Mouse (Mus musculus) adrenal gland, postnatal 14 days (tissue): Measurements from ENCODE around the gene Eva1a. TPM values are rescaled to one million over a fixed set of nuclear protein-coding genes. Genes with fewer than 3 reads are reported as not detected.

Source experiments
- DNase-seq: peaks from one replicate; pipeline ENCODE4 v3.0.0; 2021; ENCODE audit warnings: mixed read lengths
- total RNA-seq: library from RNA; stranded (reverse); gene quantifications from 2 replicates; pipeline ENCODE4 v1.2.3, GENCODE M21; 2021

The Eva1a gene
- total RNA-seq, 1 experiment from 2014 or later = 6.9 TPM

- DNase-seq = no peak
Measured at GRCm38 (mm10) chr6:82066515-82067081, 25.8 kb downstream of the Eva1a start.

GRCm38 (mm10) chr6:82070459-82070858 is 29.6 kb downstream of the Eva1a start:
- no peak for DNase-seq

GRCm38 (mm10) chr6:82073011-82073410 is 32.2 kb downstream of the Eva1a start:
- peak; percentile 75 for DNase-seq

- no peak for DNase-seq
Measured at GRCm38 (mm10) chr6:82073567-82073966, 32.7 kb downstream of the Eva1a start.

- DNase-seq = no peak
Measured at GRCm38 (mm10) chr6:82076364-82076763, 35.5 kb downstream of the Eva1a start.

GRCm38 (mm10) chr6:82078875-82079274 is 38.0 kb downstream of the Eva1a start:
- DNase-seq = no peak

- no peak for DNase-seq
Measured at GRCm38 (mm10) chr6:82083655-82084054, 42.8 kb downstream of the Eva1a start.

GRCm38 (mm10) chr6:82084235-82084634 is 43.4 kb downstream of the Eva1a start:
- peak; percentile 29 for DNase-seq

GRCm38 (mm10) chr6:82085313-82085908 is 44.6 kb downstream of the Eva1a start:
- DNase-seq = no peak

GRCm38 (mm10) chr6:82088133-82088532 is 47.3 kb downstream of the Eva1a start:
- no peak for DNase-seq

- peak; percentile 54 for DNase-seq
Measured at GRCm38 (mm10) chr6:82091773-82092172, 50.9 kb downstream of the Eva1a start.

GRCm38 (mm10) chr6:82097705-82098104 is 56.9 kb downstream of the Eva1a start:
- no peak for DNase-seq

GRCm38 (mm10) chr6:82098456-82098855 is 57.6 kb downstream of the Eva1a start:
- no peak for DNase-seq

GRCm38 (mm10) chr6:82110473-82110872 is 69.6 kb downstream of the Eva1a start:
- no peak for DNase-seq

GRCm38 (mm10) chr6:82111111-82111510 is 70.3 kb downstream of the Eva1a start:
- no peak for DNase-seq

- peak; percentile 24 for DNase-seq
Measured at GRCm38 (mm10) chr6:82111540-82111939, 70.7 kb downstream of the Eva1a start.

- no peak for DNase-seq
Measured at GRCm38 (mm10) chr6:82112127-82113090, 71.6 kb downstream of the Eva1a start.

GRCm38 (mm10) chr6:82115335-82115965 is 74.6 kb downstream of the Eva1a start:
- no peak for DNase-seq

- no peak for DNase-seq
Measured at GRCm38 (mm10) chr6:82116176-82116575, 75.3 kb downstream of the Eva1a start.

GRCm38 (mm10) chr6:82117871-82118270 is 77.0 kb downstream of the Eva1a start:
- DNase-seq = no peak

GRCm38 (mm10) chr6:82119322-82120162 is 78.7 kb downstream of the Eva1a start:
- DNase-seq = peak; percentile 69

GRCm38 (mm10) chr6:82125134-82125533 is 84.3 kb downstream of the Eva1a start:
- DNase-seq = peak; percentile 22
